Mouse (Mus musculus) E14TG2a.4 (cell line): ENCODE data around the gene Prcc.

Source experiments
- CTCF ChIP-seq: conservative IDR thresholded peaks from 2 replicates; pipeline ENCODE4 v1.5.1; 2014; ENCODE audit warnings: low read length
- NANOG ChIP-seq: IDR thresholded peaks from 2 replicates; pipeline ENCODE4 v1.6.1; 2014; ENCODE audit warnings: borderline replicate concordance, low read length, mixed read lengths
- POU5F1 ChIP-seq: IDR thresholded peaks from 2 replicates; pipeline ENCODE4 v1.6.1; 2014; ENCODE audit warnings: low read length, borderline replicate concordance

DNA sequence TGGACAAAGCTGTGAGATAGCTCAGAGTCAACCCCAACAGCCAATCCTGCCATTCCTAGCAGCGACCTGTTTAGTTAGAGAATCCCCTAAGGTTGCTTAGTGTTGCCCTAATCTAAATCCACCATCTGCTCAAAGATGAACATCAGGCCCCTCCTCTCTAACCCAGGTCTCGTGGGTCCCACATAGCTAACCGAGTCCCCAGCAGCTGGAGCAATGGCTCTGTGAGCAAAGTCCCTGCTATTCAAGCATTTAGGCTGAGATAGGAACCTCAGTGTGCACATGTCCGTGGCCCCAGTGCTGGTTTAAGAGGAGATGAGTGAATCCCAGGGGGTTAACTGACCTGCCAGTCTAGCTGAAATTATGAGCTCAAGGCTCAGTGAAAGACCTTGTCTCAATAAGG lies 39.2 kb downstream of the Prcc start:
- TF ChIP-seq CTCF (no peak), POU5F1 (no peak), NANOG (no peak)
